Mouse (Mus musculus) intestine, embryonic 14.5 days (tissue): ENCODE results near the gene Rasal1. TPM values are rescaled to one million over a fixed set of nuclear protein-coding genes. Genes with fewer than 3 reads are reported as not detected.

ENCODE experiments used
- ATAC-seq: fragments of 200-750 bp; cut with Nextera tagmentation; replicated peaks from 2 replicates; pipeline ENCODE4 v1.8.0; 2017; ENCODE audit warnings: low read depth, moderate number of reproducible peaks, moderate TSS enrichment, moderate library complexity; ENCODE audit not compliant: low FRiP score, low TSS enrichment
- DNase-seq: peaks from one replicate; pipeline ENCODE4 v3.0.0-alpha.2; 2018; ENCODE audit warnings: low spot score
- H3K27ac ChIP-seq: fragments of 300-500 bp; sonication (generic); 2 replicates; pipeline ENCODE4 v1.5.1; 2014; ENCODE audit warnings: low read depth, mild to moderate bottlenecking, control low read depth
- H3K27me3 ChIP-seq: fragments of 300-500 bp; sonication (generic); replicated peaks from 2 replicates; pipeline ENCODE4 v1.6.1; 2014; ENCODE audit warnings: low read length, control low read depth; ENCODE audit not compliant: control insufficient read depth, insufficient read depth
- H3K36me3 ChIP-seq: fragments of 300-500 bp; sonication (generic); 2 replicates; pipeline ENCODE4 v1.6.1; 2014; ENCODE audit warnings: low read length, control low read depth; ENCODE audit not compliant: control insufficient read depth, insufficient read depth
- H3K4me1 ChIP-seq: fragments of 300-500 bp; sonication (generic); replicated peaks from 2 replicates; pipeline ENCODE4 v1.6.1; 2014; ENCODE audit warnings: low read length, control low read depth, mixed read lengths; ENCODE audit not compliant: control insufficient read depth, insufficient read depth
- H3K4me2 ChIP-seq: fragments of 300-500 bp; sonication (generic); 2 replicates; pipeline ENCODE4 v1.6.1; 2014; ENCODE audit warnings: low read length
- H3K4me3 ChIP-seq: fragments of 300-500 bp; sonication (generic); 2 replicates; pipeline ENCODE4 v1.5.1; 2014; ENCODE audit warnings: low read depth, low read length, control low read depth, mixed read lengths
- H3K9ac ChIP-seq: fragments of 300-500 bp; sonication (generic); 2 replicates; pipeline ENCODE4 v1.6.1; 2014; ENCODE audit warnings: mild to moderate bottlenecking, low read length
- H3K9me3 ChIP-seq: fragments of 300-500 bp; sonication (generic); 2 replicates; pipeline ENCODE4 v1.6.1; 2016; ENCODE audit warnings: low read length, control low read depth; ENCODE audit not compliant: control insufficient read depth
- WGBS: fragments of 180-500 bp; shearing (Covaris S2); extraction: QIAGEN DNeasy Blood & Tissue Kit; methylation state at CpG from one replicate; pipeline ENCODE4 v1.1.7; 2014; 5-methylcytosine and 5-hydroxymethylcytosine counted together
- polyA plus RNA-seq: library from polyadenylated mRNA; unstranded; fragments of >200 nt; fragmentation: Nextera tagmentation; extraction: Ambion mirVana; gene quantifications from 2 replicates; pipeline ENCODE4 v1.2.1, GENCODE M21; 2014

Rasal1 gene
- polyA plus RNA-seq, 1 experiment from 2014 or later: 0.50 TPM

DNA sequence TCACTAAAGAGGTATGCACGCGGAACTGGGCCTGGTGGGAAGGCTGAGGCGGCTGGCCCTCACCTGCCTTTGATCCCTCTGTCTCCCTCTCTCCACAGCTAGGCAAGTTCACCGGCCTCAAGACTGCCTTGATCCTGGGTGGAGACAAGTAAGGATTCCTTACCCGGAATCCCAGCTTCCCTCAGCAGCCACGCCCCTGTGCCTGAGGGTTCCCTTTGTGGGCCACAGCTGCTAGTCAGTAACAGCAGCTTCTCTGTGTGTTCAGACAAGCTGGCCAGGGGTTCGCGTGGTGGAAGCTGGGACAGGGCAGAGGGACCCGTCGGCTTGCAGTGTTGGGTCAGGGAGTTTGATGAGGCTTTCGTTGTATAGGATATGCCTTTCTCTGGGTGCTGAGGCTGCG, 29.8 kb upstream of the Rasal1 start:
- 85% methylated on average over 12 of the region's 12 CpGs for WGBS
- DNase-seq (no peak), ATAC-seq (no peak)
- Histone ChIP-seq H3K4me1 (peaks cover 4% of the 10 kb centered on the region), H3K27me3 (no peaks in the 10 kb centered on the region), H3K36me3 (peaks cover 77% of the 10 kb centered on the region), H3K4me3 (no peak overlapping the region), H3K9me3 (0 out of 2 replicates have a peak, but pooled peaks cover 8% of the 10 kb centered on the region), H3K4me2 (no peak overlapping the region), H3K9ac (no peak overlapping the region), H3K27ac (no peak overlapping the region)

DNA sequence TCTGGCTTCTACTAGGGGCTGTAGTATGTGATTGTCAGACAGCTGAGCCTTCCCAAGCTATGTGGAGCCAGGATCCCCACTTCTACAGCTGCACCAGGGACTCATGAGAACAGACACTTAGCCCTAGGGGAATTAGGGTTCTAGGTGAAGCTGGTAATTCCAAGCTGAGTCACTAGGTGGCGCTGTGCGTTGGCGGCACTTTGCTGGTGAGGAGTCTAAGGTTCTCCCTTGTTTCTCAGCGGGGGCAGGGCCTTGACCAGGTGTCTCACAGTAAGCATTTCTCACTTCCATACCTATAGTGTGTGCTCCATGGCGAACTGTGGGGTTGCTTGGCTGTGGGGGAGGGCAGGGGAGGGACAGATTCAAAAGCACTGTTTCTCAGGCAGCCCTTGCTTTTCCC, 29.4 kb upstream of the Rasal1 start:
- Histone ChIP-seq H3K4me3 (no peak overlapping the region), H3K4me1 (no peaks in the 10 kb centered on the region), H3K4me2 (no peak overlapping the region), H3K27ac (no peak overlapping the region), H3K27me3 (no peaks in the 10 kb centered on the region), H3K9ac (no peak overlapping the region), H3K9me3 (0 out of 2 replicates have a peak, but pooled peaks cover 8% of the 10 kb centered on the region), H3K36me3 (peaks cover 82% of the 10 kb centered on the region)
- no peak for ATAC-seq
- DNase-seq: peak; percentile 87
- 20% methylated on average over 5 of the region's 5 CpGs for WGBS

DNA sequence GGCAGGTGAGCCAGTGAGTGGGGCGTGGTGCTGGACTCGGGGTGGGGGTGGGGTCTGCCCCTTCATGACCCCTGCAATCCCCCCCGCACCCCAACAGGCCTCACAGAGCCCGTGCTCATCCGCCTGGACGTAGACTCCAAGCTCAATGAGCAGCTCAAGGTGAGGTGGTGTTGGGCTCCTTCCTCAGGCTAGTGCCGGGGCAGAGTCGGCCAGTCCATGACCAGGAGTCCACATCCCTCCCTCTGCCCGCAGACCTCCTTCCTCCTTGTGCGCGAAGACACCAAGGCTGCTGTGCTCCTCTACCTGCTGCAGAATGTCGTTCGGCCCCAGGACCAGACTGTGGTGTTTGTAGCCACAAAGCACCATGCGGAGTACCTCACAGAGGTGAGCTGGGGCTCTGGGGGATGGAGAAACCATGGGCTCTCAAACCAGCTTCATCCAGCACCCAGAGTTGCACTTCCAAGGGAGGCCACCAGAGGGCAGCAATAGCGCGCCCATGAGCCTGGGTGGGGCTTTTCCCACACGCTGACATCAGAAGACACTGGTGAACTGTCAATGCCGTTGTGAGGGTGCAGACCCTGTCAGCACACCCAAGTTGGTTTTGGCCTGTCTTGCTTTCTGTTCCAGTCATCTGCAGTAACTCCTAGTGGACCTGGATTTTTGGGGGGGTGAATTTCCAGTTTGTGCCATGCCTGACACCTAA, 28.1 kb upstream of the Rasal1 start:
- no peak for ATAC-seq
- DNase-seq: peak; percentile 96
- WGBS: 67% methylated on average over 18 of the region's 18 CpGs
- Histone ChIP-seq H3K9me3 (0 out of 2 replicates have a peak, but pooled peaks cover 8% of the 10 kb centered on the region), H3K27ac (no peak overlapping the region), H3K36me3 (peaks cover 90% of the 10 kb centered on the region), H3K4me2 (no peak overlapping the region), H3K4me1 (no peaks in the 10 kb centered on the region), H3K4me3 (no peak overlapping the region), H3K27me3 (no peaks in the 10 kb centered on the region), H3K9ac (no peak overlapping the region)

DNA sequence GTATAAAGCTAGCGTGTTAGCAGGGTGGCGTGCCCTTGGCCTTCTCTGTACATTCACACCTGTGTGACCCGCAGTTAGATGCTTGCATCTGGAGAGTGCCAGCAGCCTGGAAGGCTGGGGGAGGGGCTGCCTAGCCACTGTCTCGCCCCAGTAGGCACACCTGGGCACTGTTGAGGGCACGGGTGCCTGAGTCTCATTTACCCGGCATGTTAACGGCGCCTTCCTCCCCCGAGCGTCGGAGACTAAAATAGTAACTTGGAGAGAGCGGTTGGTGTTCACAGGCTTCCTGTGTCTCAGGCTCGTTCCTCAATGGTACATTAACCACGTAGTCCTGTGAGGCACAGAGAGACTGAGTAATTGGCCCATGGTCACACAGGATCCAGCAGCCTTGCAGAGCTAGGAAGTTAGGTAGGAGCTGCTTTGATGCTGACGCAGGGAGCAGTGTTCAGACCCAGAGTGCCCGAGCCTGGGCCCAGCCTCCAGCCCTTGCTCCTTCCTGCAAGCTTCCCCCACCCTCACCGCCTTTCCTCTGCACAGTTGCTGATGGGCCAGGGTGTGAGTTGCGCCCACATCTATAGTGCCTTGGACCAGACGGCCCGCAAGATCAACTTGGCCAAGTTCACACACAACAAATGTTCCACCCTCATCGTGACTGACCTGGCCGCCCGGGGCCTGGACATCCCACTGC, 27.4 kb upstream of the Rasal1 start:
- no peaks in the 10 kb centered on the region for H3K27me3 ChIP-seq
- no peak overlapping the region for H3K4me3 ChIP-seq
- no peak for ATAC-seq
- H3K36me3 ChIP-seq: peaks cover 90% of the 10 kb centered on the region
- H3K9me3 ChIP-seq: 0 out of 2 replicates have a peak, but pooled peaks cover 3% of the 10 kb centered on the region
- WGBS: 92% methylated on average over 23 of the region's 23 CpGs
- no peak overlapping the region for H3K27ac ChIP-seq
- H3K4me1 ChIP-seq: no peaks in the 10 kb centered on the region
- DNase-seq: no peak
- no peak overlapping the region for H3K4me2 ChIP-seq
- H3K9ac ChIP-seq: no peak overlapping the region

DNA sequence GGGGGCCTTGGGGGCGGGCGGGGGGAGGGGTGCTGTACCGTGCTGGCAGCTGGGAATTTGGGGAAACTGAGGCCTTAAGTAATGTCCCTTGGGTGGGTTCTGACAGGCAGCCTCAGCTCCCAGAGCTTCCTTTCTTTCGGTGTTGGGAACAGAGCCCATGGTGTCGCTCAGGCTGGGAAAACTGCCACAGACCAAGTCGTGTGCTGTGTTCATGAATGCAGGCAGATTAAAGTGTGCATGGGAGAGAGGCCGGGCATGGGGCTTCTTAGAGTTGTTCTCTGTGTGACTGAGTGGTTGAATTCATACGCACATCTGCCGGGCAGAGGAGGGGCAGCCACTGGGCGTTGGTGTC, 26.8 kb upstream of the Rasal1 start:
- H3K4me2 ChIP-seq: no peak overlapping the region
- DNase-seq: no peak
- H3K36me3 ChIP-seq: peaks cover 92% of the 10 kb centered on the region
- H3K9ac ChIP-seq: no peak overlapping the region
- no peaks in the 10 kb centered on the region for H3K4me1 ChIP-seq
- 0 out of 2 replicates have a peak, but pooled peaks cover 3% of the 10 kb centered on the region for H3K9me3 ChIP-seq
- no peaks in the 10 kb centered on the region for H3K27me3 ChIP-seq
- 82% methylated on average over 10 of the region's 10 CpGs for WGBS
- no peak for ATAC-seq
- no peak overlapping the region for H3K27ac ChIP-seq
- H3K4me3 ChIP-seq: no peak overlapping the region

DNA sequence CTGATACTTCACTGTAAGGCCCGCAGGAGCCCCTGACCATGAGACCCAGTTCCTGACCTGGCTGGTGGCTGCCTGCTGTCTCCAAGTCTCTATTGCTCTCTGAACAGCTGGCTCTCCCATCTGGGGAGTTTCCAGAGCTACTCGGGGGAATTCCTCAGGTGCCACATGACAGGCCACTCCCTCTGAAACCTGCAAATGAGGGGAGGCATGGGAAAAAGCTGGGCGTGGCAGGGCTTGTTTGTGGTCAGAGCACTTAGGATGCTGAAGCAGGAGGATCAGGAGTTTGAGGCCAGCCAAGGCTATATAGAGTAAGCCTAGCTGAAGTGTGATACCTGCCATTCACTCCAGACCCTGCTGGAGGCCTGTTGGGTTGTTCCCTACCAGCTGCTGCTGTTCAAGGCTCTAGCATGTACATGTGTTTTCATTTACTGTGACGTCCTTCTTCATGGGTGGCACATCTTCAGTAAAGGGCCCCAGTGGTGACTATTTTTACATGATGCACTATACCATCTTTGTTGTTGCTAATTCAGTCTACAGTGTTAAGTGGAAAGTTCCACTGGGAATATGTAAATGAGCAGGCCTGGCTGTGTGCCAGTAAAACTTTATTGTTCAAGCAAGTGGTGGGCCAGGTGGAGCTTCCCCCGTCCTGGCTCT, 26.3 kb upstream of the Rasal1 start:
- no peak for DNase-seq
- H3K27me3 ChIP-seq: no peaks in the 10 kb centered on the region
- peaks cover 97% of the 10 kb centered on the region for H3K36me3 ChIP-seq
- no peaks in the 10 kb centered on the region for H3K4me1 ChIP-seq
- ATAC-seq: no peak
- 77% methylated on average over 5 of the region's 5 CpGs for WGBS
- H3K9ac ChIP-seq: no peak overlapping the region
- 0 out of 2 replicates have a peak, but pooled peaks cover 3% of the 10 kb centered on the region for H3K9me3 ChIP-seq
- no peak overlapping the region for H3K4me3 ChIP-seq
- no peak overlapping the region for H3K27ac ChIP-seq
- H3K4me2 ChIP-seq: no peak overlapping the region

DNA sequence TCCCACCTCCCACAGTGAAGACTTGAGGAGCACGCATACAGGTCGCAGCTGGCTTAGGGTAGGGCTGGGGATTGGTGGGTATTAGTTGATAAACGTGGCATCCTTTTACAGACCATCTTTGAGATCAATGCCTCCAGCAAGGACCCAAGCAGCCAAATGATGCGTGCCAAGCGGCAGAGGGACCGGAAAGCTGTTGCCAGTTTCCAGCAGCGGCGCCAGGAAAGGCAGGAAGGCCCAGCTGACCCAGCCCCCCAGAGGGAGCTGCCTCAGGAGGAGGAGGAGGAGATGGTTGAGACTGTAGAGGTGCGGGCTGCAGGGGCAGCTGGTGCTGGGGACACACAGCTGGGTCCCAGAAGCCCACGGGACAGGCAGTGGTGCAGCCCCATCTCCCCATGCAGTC, 24.2 kb upstream of the Rasal1 start:
- no peaks in the 10 kb centered on the region for H3K27me3 ChIP-seq
- H3K4me2 ChIP-seq: no peak overlapping the region
- 95% methylated on average over 10 of the region's 10 CpGs for WGBS
- H3K4me3 ChIP-seq: no peak overlapping the region
- no peak overlapping the region for H3K27ac ChIP-seq
- H3K9me3 ChIP-seq: 0 out of 2 replicates have a peak, but pooled peaks cover 3% of the 10 kb centered on the region
- DNase-seq (no peak), ATAC-seq (no peak)
- H3K9ac ChIP-seq: no peak overlapping the region
- H3K4me1 ChIP-seq: no peaks in the 10 kb centered on the region
- H3K36me3 ChIP-seq: peaks cover 83% of the 10 kb centered on the region

DNA sequence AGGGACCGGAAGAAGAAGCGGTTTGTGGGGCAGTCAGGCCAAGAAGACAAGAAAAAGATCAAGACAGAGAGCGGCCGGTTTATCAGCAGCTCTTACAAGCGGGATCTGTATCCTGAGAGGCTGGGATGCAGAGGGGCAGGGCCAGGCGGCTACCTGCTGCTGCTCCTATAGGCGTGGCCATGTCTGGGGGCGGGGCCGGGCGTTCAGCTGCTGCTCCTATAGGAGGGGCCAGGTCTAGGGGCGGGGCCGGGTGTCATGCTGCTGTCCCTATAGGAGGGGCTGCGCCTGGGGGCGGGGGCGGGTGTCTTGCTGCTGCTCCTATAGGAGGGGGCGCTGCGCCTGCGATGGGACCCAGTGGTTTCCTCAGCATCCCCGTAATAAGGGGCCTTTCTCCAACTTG, 22.2 kb upstream of the Rasal1 start:
- H3K9me3 ChIP-seq: no peaks in the 10 kb centered on the region
- H3K4me3 ChIP-seq: no peak overlapping the region
- no peak for ATAC-seq
- no peak for DNase-seq
- 39% methylated on average over 19 of the region's 19 CpGs for WGBS
- no peak overlapping the region for H3K4me2 ChIP-seq
- no peak overlapping the region for H3K9ac ChIP-seq
- peaks cover 63% of the 10 kb centered on the region for H3K36me3 ChIP-seq
- H3K27me3 ChIP-seq: no peaks in the 10 kb centered on the region; the same call in 1 of the 2 replicates
- H3K4me1 ChIP-seq: no peaks in the 10 kb centered on the region
- no peak overlapping the region for H3K27ac ChIP-seq
